Mouse (Mus musculus) heart, postnatal 14 days (tissue): Measurements from ENCODE around the gene Gm17693. TPM values are rescaled to one million over a fixed set of nuclear protein-coding genes. Genes with fewer than 3 reads are reported as not detected.
"Not testable (repeated sequence)": the region's sequence is repeated elsewhere in the genome, so short reads cannot be mapped to it uniquely, and the experiment has no call there.

Source experiments
- DNase-seq, 2 experiments: peaks; one replicate each; pipeline ENCODE4 v3.0.0; 2021 to 2022
- intact Hi-C: fragments of 180-260 bp; cut with DNase I; formaldehyde crosslinking; loops from one replicate; pipeline ENCODE4 v1.15.1; 2025
- long read RNA-seq, 2 experiments: library from polyadenylated mRNA; stranded (forward); transcript quantifications; one replicate each; pipeline ENCODE4 v2.0.0; 2021
- total RNA-seq, 2 experiments: library from RNA; stranded (reverse); gene quantifications; 2 replicates each; pipeline ENCODE4 v1.2.3; 2021

Gm17693 gene
- total RNA-seq = not detected
- long read RNA-seq, experiment 1 = 0 reads
- long read RNA-seq, experiment 2 = 0 reads

- intact Hi-C loops, DNase-seq: not testable (repeated sequence)
These were observed at the start of gene Gm17693 for GRCm38 (mm10) chrX:125705144-125705543. Gene Gm17693, plus strand, starts transcription at chrX:125705444.
